Mouse (Mus musculus) lung, embryonic 16.5 days (tissue): ENCODE data around the gene Szrd1. TPM values are rescaled to one million over a fixed set of nuclear protein-coding genes. Genes with fewer than 3 reads are reported as not detected.
A peak's percentile ranks its signal among the peaks of the same experiment; 100 is the strongest.

Source experiments
- ATAC-seq: fragments of 200-750 bp; cut with Nextera tagmentation; 2 replicates; pipeline ENCODE4 v1.8.0; 2017; ENCODE audit warnings: low read depth, mild to moderate bottlenecking, moderate library complexity
- H3K27ac ChIP-seq: fragments of 300-500 bp; sonication (generic); 2 replicates; pipeline ENCODE4 v1.5.1; 2014; ENCODE audit warnings: mild to moderate bottlenecking, control low read depth, low read length
- H3K27me3 ChIP-seq: fragments of 300-500 bp; sonication (generic); 2 replicates; pipeline ENCODE4 v1.6.1; 2014; ENCODE audit warnings: low read depth, low read length, mixed read lengths; ENCODE audit not compliant: control insufficient read depth, insufficient read depth
- H3K36me3 ChIP-seq: fragments of 300-500 bp; sonication (generic); 2 replicates; pipeline ENCODE4 v1.6.1; 2014; ENCODE audit warnings: low read length; ENCODE audit not compliant: control insufficient read depth, insufficient read depth
- H3K4me1 ChIP-seq: fragments of 300-500 bp; sonication (generic); replicated peaks from 2 replicates; pipeline ENCODE4 v1.6.1; 2014; ENCODE audit warnings: low read length, mixed read lengths; ENCODE audit not compliant: control insufficient read depth, insufficient read depth
- H3K4me2 ChIP-seq: fragments of 300-500 bp; sonication (generic); 2 replicates; pipeline ENCODE4 v1.6.1; 2014; ENCODE audit warnings: low read depth, low read length, control low read depth
- H3K4me3 ChIP-seq: fragments of 300-500 bp; sonication (generic); 2 replicates; pipeline ENCODE4 v1.5.1; 2014; ENCODE audit warnings: mild to moderate bottlenecking, low read length, control low read depth
- H3K9ac ChIP-seq: fragments of 300-500 bp; sonication (generic); 2 replicates; pipeline ENCODE4 v1.6.1; 2014; ENCODE audit warnings: low read length, control low read depth
- H3K9me3 ChIP-seq: fragments of 300-500 bp; sonication (generic); 2 replicates; pipeline ENCODE4 v1.6.1; 2016; ENCODE audit warnings: low read length; ENCODE audit not compliant: control insufficient read depth
- WGBS: fragments of 180-500 bp; shearing (Covaris S2); extraction: QIAGEN DNeasy Blood & Tissue Kit; methylation state at CpG from one replicate; pipeline ENCODE4 v1.1.7; 2014; 5-methylcytosine and 5-hydroxymethylcytosine counted together
- polyA plus RNA-seq: library from polyadenylated mRNA; unstranded; fragments of >200 nt; fragmentation: Nextera tagmentation; extraction: Ambion mirVana; gene quantifications from 2 replicates; pipeline ENCODE4 v1.2.1, GENCODE M21; 2015

The Szrd1 gene
- polyA plus RNA-seq, 1 experiment from 2014 or later = 44.6 TPM

DNA sequence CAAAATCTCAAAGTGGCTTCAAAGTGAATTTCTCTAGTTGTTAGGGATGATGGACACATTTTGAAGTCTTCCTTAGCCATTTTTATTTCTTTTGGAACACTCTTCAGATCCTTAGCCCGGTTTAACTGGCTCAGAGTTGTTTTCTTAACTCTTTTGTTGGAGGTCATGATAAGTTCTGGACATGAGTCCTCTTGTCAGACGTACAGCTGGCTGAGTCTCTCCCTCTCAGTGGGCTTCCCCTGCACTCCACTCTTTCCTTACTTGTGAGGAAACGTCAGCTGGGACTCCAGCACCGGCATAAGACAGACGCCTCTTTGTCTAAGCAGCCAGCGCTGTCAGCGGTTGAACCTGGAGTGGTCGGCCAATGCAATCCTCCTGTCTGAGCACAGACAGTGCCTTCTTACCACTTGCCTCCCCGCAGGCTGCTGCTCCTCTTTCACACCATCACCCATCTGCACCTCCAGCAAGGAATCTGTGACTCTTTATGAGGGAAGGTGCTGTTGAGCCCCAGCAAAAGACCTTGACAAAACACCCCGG, 31.3 kb downstream of the Szrd1 start:
- no peak for ATAC-seq
- no peak overlapping the region for H3K4me2 ChIP-seq
- H3K4me1 ChIP-seq = peaks cover 2% of the 10 kb centered on the region; the same call in 1 of the 2 replicates
- no peaks in the 10 kb centered on the region for H3K9me3 ChIP-seq
- H3K36me3 ChIP-seq = peaks cover 17% of the 10 kb centered on the region; the same call in 1 of the 2 replicates
- H3K27ac ChIP-seq = no peak overlapping the region
- H3K4me3 ChIP-seq = no peak overlapping the region
- WGBS = 11% methylated on average over 10 of the region's 10 CpGs
- H3K27me3 ChIP-seq = no peaks in the 10 kb centered on the region
- no peak overlapping the region for H3K9ac ChIP-seq

DNA sequence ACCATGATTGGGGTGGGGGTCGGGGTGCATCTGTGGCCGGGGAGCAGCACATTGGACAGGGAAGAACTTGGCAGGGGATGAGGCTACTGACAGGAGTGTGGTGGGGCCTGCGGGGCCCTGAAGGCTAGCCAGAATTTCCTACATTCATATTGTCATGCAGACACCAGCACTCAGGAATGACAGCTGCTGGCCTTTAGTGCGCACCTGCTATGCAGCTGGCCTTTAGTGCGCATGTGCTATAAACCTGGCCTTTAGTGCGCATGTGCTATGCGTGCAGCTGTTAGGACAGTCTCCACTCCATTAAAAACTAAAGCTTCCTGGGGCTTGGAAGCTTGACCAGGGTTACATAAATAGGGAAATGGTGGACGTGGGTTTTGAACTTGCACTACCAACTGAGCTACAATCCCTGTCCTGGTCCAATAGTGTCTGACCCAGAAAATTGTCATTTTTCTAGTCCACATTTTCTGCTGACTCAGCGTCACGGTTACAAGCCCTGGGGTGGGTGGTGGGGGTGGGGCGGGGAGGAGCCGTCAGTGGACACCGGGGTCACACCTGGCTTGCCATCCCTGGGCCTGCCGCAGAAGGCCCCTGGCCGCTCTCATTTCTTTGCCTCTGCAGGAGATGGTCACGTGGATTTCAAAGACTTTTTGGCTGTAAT, 32.9 kb downstream of the Szrd1 start:
- H3K4me1 ChIP-seq = peaks cover 2% of the 10 kb centered on the region; the same call in 1 of the 2 replicates
- H3K4me3 ChIP-seq = no peak overlapping the region
- H3K4me2 ChIP-seq = no peak overlapping the region
- H3K27ac ChIP-seq = no peak overlapping the region
- H3K9me3 ChIP-seq = no peaks in the 10 kb centered on the region
- no peaks in the 10 kb centered on the region for H3K27me3 ChIP-seq
- H3K36me3 ChIP-seq = peaks cover 10% of the 10 kb centered on the region; the same call in 1 of the 2 replicates
- no peak overlapping the region for H3K9ac ChIP-seq
- ATAC-seq = no peak
- WGBS = 71% methylated on average over 16 of the region's 16 CpGs

DNA sequence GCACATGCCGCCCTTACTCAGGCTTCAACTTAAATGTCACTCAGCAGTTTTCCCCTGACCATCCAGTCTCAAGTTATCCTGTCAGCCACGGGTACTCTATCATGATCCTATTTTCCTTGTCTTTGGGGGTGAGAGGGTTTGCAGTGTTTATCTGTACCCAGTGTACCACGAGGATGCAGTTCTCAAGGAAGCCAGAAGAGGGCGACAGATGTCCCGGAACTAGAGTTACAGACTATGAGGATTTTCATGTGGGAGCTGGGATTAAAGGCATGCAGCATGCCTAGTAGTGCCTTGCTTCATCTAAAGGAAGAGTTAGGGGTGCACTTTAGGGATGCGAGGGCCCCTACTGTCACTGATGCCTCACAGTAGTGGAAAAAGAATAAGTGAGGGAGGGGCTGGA, 37.7 kb downstream of the Szrd1 start:
- WGBS = 64% methylated on average over 6 of the region's 6 CpGs
- Histone ChIP-seq H3K4me3 (no peak overlapping the region), H3K27me3 (no peaks in the 10 kb centered on the region), H3K4me1 (no peaks in the 10 kb centered on the region), H3K9ac (no peak overlapping the region), H3K36me3 (no peaks in the 10 kb centered on the region), H3K27ac (no peak overlapping the region), H3K9me3 (no peaks in the 10 kb centered on the region), H3K4me2 (no peak overlapping the region)
- ATAC-seq = no peak

- H3K4me3 ChIP-seq = no peak overlapping the region
- no peak overlapping the region for H3K9ac ChIP-seq
- no peak overlapping the region for H3K4me2 ChIP-seq
- H3K9me3 ChIP-seq = no peaks in the 10 kb centered on the region
- no peaks in the 10 kb centered on the region for H3K4me1 ChIP-seq
- WGBS = 89% methylated on average over 9 of the region's 9 CpGs
- no peaks in the 10 kb centered on the region for H3K27me3 ChIP-seq
- no peaks in the 10 kb centered on the region for H3K36me3 ChIP-seq
- H3K27ac ChIP-seq = no peak overlapping the region
- no peak for ATAC-seq
Measured at GRCm38 (mm10) chr4:141101291-141101690, 38.3 kb downstream of the Szrd1 start.

DNA sequence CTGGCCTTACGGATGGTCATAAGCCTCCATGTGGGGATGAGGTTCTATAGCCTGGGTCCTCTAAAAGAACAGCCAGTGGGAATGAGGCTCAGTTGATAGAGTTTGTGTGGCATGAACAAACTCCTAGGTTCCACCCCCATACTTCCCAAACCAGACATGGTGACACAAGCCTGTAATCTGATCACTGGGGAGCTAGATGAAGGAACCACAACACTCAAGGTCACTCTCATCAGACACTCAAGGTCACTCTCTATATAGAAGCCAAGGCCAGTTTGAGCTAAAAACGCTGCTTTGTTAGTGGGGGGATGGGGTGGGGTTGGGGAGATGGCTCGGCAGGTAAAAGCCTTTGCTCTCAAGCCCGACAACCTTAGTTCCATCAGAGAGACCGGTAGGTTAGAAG, 39.6 kb downstream of the Szrd1 start:
- no peaks in the 10 kb centered on the region for H3K9me3 ChIP-seq
- no peaks in the 10 kb centered on the region for H3K27me3 ChIP-seq
- WGBS = 71% methylated on average over 5 of the region's 5 CpGs

DNA sequence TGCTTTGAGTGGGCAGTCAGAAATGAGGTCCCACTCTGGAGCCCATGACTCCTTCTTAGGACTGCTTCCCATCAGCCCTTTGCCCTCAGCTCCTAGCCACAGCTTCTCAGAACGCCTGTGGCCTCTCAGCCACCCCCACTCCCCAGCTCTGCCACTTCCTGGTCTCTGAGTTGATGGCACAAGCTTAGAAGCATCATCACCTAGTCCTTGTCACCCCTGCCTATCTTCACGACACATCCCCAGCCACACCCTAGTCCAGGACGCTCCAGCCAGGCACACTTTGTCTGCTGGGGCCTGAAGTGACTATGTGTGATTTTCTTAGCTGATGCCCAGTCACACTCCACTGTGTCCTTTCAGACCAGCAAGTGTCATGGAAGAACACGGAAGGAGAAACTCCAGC, 40.6 kb downstream of the Szrd1 start:
- H3K9me3 ChIP-seq = no peaks in the 10 kb centered on the region
- no peak overlapping the region for H3K4me3 ChIP-seq
- 55% methylated on average over 4 of the region's 4 CpGs for WGBS
- H3K27me3 ChIP-seq = no peaks in the 10 kb centered on the region
- no peaks in the 10 kb centered on the region for H3K36me3 ChIP-seq
- no peak for ATAC-seq
- H3K4me2 ChIP-seq = no peak overlapping the region
- no peak overlapping the region for H3K27ac ChIP-seq
- H3K4me1 ChIP-seq = no peaks in the 10 kb centered on the region
- H3K9ac ChIP-seq = no peak overlapping the region

More for the DNA sequence above, 39.6 kb downstream of the Szrd1 start:
- no peak for ATAC-seq
- no peaks in the 10 kb centered on the region for H3K36me3 ChIP-seq
- no peaks in the 10 kb centered on the region for H3K4me1 ChIP-seq
- H3K4me2 ChIP-seq = no peak overlapping the region
- H3K4me3 ChIP-seq = no peak overlapping the region
- no peak overlapping the region for H3K9ac ChIP-seq
- no peak overlapping the region for H3K27ac ChIP-seq

DNA sequence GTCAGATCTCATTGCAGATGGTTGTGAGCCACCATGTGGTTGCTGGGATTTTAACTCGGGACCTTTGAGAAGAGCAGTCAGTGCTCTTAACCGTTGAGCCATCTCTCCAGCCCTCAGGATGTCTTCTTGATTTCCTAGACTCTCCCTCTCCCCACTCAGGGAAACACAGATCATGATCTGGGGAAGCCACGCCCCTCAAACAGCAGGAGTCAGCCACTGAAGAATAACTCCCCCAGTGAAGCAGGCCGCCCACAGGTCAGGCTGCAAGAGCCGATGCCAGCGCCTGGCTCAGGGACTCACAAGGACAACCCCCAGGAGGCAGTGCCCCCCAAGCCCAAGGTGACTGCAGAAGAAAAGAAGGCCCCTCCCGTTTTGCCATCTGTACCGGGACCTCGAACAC, 42.9 kb downstream of the Szrd1 start:
- no peaks in the 10 kb centered on the region for H3K36me3 ChIP-seq
- no peak overlapping the region for H3K9ac ChIP-seq
- ATAC-seq = no peak
- H3K9me3 ChIP-seq = no peaks in the 10 kb centered on the region
- no peak overlapping the region for H3K4me2 ChIP-seq
- H3K27ac ChIP-seq = no peak overlapping the region
- no peaks in the 10 kb centered on the region for H3K4me1 ChIP-seq
- 20% methylated on average over 9 of the region's 9 CpGs for WGBS
- H3K4me3 ChIP-seq = no peak overlapping the region
- H3K27me3 ChIP-seq = no peaks in the 10 kb centered on the region

DNA sequence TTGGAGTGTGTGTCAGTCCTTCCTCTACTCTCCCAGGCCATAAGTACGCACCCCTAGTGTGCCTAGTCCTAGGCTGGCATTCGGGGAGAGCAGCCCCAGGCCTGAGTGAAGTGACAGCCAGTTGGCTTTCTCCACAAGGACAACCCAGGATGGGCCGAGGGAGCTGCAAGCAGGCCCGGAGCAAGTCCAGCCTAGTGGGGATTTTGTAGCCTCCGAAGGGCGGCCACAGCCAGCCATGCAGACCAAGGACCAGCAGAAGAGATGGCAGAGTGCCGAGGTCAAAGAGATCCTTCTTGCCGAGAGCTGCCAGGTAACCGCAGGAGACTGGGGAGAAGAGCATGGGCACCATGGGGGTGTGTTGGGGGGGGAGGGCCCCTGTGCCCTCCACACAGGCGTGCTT, 44.6 kb downstream of the Szrd1 start:
- H3K9me3 ChIP-seq = no peaks in the 10 kb centered on the region
- ATAC-seq = no peak
- H3K4me2 ChIP-seq = no peak overlapping the region
- H3K36me3 ChIP-seq = no peaks in the 10 kb centered on the region
- no peaks in the 10 kb centered on the region for H3K4me1 ChIP-seq
- H3K4me3 ChIP-seq = no peak overlapping the region
- no peak overlapping the region for H3K27ac ChIP-seq
- no peaks in the 10 kb centered on the region for H3K27me3 ChIP-seq
- H3K9ac ChIP-seq = no peak overlapping the region
- WGBS = 63% methylated on average over 10 of the region's 10 CpGs

DNA sequence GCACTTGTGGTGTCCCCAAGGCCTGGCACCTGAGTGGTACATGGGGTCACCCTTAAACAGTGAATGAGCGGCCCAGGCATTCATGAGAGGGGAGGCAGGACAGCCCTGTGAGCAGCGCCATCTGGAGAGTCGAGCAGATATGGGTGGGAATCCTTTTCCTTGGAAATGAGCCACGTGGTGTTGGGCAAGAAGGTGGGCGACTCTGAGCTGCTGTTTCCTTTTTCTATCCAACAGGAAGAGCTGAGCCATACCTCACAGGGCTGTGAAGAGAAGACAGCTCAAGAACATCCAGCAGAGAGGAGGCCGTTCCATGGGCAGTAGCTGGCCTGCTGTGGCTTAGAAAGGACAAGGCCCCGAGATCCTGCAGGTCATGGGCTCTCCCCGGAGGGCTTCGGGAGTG, 50.9 kb downstream of the Szrd1 start:
- WGBS = 50% methylated on average over 9 of the region's 9 CpGs
- Histone ChIP-seq H3K27ac (no peak overlapping the region), H3K9ac (no peak overlapping the region), H3K27me3 (no peaks in the 10 kb centered on the region), H3K4me3 (no peak overlapping the region), H3K4me1 (no peaks in the 10 kb centered on the region; the same call in 1 of the 2 replicates), H3K36me3 (no peaks in the 10 kb centered on the region), H3K4me2 (no peak overlapping the region), H3K9me3 (no peaks in the 10 kb centered on the region)
- peak; percentile 38; the same call in 1 of the 2 replicates for ATAC-seq
